Mouse (Mus musculus) layer of hippocampus, postnatal 36 days (tissue): Measurements from ENCODE around the gene Frk. TPM values are rescaled to one million over a fixed set of nuclear protein-coding genes. Genes with fewer than 3 reads are reported as not detected.
"Not testable (repeated sequence)": the region's sequence is repeated elsewhere in the genome, so short reads cannot be mapped to it uniquely, and the experiment has no call there.

ENCODE experiments used
- DNase-seq, 2 experiments: peaks; one replicate each; pipeline ENCODE4 v3.0.0; 2022
- total RNA-seq, 2 experiments: library from RNA; stranded (reverse); gene quantifications; 2 replicates each; pipeline ENCODE4 v1.2.3; 2021

Gene Frk
- total RNA-seq, 2 experiments from 2014 or later, result 0.20 to 0.30 TPM

GRCm38 (mm10) chr10:34617216-34617615 lies 134.0 kb downstream of the Frk start:
- DNase-seq, result peak in 1 of 2 experiments; percentile 4

- DNase-seq, result no peak
Observed at GRCm38 (mm10) chr10:34618490-34618889, 135.3 kb downstream of the Frk start.

GRCm38 (mm10) chr10:34620540-34620939 lies 137.3 kb downstream of the Frk start:
- not testable (repeated sequence) for DNase-seq

- no peak for DNase-seq
Observed at GRCm38 (mm10) chr10:34638245-34638644, 155.0 kb downstream of the Frk start.

Other genes with a start within 250 kb of the Frk start
- gene Tspyl1, start 201.2 kb upstream of the Frk start, total RNA-seq, result 100 to 1,000 TPM; 151 to 170 TPM
- 100 to 1,000 TPM; 346 to 384 TPM for gene Tspyl4, start 186.0 kb upstream of the Frk start, total RNA-seq
- gene Col10a1, start 93.4 kb upstream of the Frk start, total RNA-seq, result not detected
- gene Nt5dc1, start 64.8 kb upstream of the Frk start, total RNA-seq, result 1 to 10 TPM; 3.6 to 3.8 TPM